Mouse (Mus musculus) gastrocnemius, adult 18-20 months (tissue): ENCODE results near the gene Tmod4. TPM values are rescaled to one million over a fixed set of nuclear protein-coding genes. Genes with fewer than 3 reads are reported as not detected.
A peak's percentile ranks its signal among the peaks of the same experiment; 100 is the strongest.
"Not testable (repeated sequence)": the region's sequence is repeated elsewhere in the genome, so short reads cannot be mapped to it uniquely, and the experiment has no call there.

Source experiments
- DNase-seq: peaks from one replicate; pipeline ENCODE4 v3.0.0; 2021; ENCODE audit warnings: low spot score
- long read RNA-seq, 2 experiments: library from polyadenylated mRNA; stranded (forward); transcript quantifications; one replicate each; pipeline ENCODE4 v2.0.0; 2021
- total RNA-seq, 2 experiments: library from RNA; stranded (reverse); gene quantifications; 2 replicates each; pipeline ENCODE4 v1.2.3; 2021

Tmod4 gene
- total RNA-seq: 100 to 1,000 TPM; 663 to 722 TPM
- long read RNA-seq, experiment 1, transcript Tmod4-201 (10 exons, 1,242 nt): major isoform, 237 of 570 reads
- long read RNA-seq, experiment 1, transcript Tmod4-202 (10 exons, 1,260 nt): minor isoform, 169 of 570 reads
- long read RNA-seq, experiment 1, partial matches to known transcripts: 54 of 570 reads
- long read RNA-seq, experiment 1, other reads (novel, unspliced or antisense): 108 of 570 reads
- long read RNA-seq, experiment 2, transcript Tmod4-201 (10 exons, 1,242 nt): major isoform, 170 of 416 reads
- long read RNA-seq, experiment 2, transcript Tmod4-202 (10 exons, 1,260 nt): minor isoform, 121 of 416 reads
- long read RNA-seq, experiment 2, partial matches to known transcripts: 46 of 416 reads
- long read RNA-seq, experiment 2, other reads (novel, unspliced or antisense): 78 of 416 reads

DNA sequence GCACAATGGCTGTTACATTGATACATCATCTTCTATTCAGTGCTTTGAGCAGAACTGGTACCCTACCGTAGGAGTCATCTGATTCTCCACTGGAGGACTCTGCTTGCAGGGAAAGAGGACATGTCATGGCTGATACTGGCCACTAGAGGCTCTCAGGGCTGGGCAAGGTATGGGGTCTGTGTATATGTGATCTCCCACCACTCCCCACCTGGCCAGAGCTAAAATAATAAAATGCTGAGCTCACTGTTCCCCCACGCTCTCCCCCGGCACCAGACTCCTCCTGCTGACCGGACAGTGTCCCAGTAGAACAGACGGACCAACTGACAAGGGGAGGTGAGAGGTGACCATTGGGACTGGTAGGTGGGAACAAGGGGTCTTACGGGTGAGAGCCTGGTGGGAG is at the start of gene Tmod4:
Gene Tmod4 (plus strand): TSS at position 231 of the 400 bp plus-strand sequence.
- DNase-seq: peak; percentile 83

DNA sequence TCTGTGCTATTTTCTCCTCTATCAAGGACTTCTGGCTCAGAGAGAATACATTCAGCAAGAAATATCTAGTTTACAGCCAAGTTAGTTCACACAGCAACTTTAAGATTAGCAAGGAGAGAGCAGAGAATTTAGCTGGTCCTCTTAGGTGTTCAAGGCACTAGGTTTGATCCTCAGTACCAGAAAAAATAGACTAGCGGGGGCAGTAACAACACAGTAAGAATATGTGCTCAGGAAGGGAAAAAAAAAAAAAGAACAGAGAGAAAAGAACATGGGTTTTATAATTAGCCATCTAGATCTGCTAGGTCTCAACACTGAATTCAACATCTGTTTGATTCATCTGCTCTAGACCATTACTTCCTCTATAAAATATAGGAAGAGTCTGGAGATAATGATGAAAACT is 36.2 kb upstream of the Tmod4 start:
- DNase-seq: no peak

DNA sequence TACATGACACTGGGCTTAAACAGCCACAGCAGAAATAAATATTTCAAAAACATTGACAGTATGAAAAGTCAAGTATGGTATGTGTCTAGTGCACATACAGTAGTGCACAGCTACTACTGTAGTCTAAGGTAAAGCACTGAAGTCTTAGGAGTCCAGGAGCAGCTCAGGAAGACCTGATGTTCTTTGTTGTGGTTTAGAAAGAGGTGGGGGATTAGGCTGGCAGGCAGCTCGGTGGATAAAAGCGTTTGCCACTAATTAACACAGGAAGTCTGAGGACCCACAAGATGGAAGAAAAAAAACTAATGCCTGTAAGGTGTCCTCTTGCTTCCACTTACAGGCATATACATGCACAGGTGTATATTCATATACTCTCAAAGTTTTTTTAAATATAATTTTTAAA is 23.4 kb upstream of the Tmod4 start:
- DNase-seq: no peak

DNA sequence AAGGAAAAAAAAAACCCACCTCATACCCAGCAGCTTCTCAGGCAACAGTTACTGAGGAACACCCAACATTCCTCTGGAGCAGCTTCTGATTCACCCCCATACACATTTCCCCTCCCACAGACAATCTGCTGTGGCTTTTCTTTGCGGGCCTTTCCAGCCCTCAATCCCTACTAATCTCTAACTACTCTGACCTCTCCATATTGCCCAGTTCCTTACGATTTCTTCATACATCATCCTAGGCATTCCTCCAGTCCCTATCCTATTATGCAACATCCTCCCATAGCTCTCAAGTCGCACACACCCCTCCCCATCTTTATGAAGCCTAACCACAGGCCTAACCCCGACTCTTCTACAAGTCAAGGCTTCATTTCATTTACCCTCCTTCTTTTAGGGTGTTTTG is 19.2 kb upstream of the Tmod4 start:
- no peak for DNase-seq

DNA sequence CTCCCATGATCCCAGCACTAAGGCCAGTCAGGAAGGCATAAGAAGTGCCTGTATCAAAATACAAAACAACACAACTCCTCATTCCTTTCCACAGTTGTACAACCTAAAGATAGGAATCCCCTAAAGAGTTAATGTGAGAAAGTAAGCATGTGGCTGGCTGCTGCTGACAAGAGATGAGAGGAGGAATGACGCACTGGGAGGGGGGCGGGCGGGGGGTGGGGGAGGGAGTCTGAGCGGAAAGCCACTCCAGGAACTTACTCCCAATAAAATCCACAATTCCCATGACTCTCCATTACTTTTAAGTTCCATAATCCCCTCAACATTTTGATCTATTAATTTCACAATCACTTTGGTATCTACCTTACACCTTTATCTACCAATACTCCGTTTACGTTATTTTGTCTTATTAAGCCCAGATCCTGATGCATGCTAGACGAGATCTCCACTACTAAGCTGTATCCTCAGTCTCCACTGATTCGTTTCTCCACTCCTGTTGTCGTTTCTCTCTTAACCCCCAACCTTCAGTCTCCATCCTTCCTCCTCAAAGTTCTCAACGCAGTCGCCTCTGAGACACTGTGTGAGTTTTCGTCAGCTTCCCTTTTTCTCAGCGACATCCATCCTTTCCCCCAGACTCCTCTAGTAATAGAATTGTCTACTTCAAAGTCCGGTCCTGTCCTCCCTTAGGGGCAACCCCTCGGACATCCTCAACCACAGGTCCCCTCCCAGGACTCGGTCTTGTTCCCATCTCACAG is 18.5 kb upstream of the Tmod4 start:
- DNase-seq: no peak

DNA sequence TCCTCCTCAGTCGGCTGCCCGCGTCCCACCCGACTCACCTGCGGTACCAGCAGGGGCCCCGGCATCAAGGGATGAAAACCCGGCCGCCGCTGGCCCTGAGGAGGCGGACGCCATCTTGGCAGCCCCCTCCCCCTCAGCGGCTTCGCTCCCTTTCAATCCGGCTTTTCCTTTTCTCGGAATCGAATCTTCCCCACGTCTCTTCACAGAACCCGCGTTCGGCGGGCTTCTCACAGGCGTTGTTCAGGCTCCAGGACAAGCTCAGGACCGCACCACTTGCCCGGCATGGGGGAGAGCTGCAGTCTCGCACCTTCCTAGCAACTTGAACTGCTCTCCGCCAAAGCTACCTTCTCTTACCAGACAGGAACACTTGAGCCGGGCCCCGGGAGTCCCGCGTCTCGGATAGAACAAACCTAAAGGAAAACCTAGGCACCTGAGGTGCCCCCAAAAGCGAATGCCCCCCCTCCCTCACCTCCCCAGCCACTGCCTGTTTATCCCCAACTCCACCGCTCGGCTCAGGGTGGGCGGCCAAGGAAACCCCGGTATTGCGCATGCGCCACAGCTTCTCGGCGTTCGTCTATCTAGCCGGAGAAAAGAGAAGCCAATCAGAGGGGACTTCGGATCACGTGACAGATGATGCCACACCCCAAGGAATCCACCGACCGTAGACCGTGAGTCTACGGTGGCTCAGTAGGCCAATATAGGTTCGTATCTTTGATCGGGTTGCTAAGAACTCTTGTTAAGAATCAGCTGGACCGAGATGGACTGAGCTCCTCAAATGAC is 17.7 kb upstream of the Tmod4 start, which contains the start of gene Pip5k1a:
Gene Pip5k1a (minus strand): TSS at position 593 of the 780 bp plus-strand sequence.
- DNase-seq: peak; percentile 97

DNA sequence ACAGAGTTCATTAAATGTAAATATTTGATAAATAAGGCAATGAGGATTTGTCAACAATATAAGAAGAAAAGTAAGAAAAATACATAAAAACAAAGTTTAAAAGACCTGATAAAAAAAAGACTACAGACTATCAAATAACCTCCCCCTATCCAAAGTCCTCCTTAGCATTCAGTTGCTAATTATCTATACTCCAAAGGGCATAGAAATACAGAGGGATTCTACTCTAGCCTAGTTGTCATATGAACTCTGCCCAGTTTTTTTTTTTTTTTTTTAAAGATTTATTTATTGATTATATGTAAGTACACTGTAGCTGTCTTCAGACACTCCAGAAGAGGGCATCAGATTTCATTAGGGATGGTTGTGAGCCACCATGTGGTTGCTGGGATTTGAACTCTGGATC is 17.0 kb upstream of the Tmod4 start:
- not testable (repeated sequence) for DNase-seq

DNA sequence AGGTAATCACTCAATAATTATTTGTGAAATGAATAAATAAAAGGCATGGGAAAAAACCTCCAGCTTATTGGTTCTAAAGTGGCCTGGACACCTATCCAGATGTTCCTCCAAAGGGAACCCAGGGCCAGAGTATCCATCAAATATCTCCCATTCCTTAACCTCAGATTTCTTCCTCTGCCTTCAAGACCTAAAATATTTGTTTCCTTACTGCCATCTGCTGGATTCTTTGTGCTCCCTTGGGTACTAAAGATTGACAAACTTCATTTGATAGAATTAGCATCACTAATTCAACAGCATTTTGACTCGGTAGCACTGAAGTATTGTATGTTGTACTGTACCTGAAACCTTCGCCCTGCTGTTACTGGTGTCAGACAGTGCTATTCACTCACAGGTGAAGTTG is 16.4 kb upstream of the Tmod4 start:
- DNase-seq: no peak

DNA sequence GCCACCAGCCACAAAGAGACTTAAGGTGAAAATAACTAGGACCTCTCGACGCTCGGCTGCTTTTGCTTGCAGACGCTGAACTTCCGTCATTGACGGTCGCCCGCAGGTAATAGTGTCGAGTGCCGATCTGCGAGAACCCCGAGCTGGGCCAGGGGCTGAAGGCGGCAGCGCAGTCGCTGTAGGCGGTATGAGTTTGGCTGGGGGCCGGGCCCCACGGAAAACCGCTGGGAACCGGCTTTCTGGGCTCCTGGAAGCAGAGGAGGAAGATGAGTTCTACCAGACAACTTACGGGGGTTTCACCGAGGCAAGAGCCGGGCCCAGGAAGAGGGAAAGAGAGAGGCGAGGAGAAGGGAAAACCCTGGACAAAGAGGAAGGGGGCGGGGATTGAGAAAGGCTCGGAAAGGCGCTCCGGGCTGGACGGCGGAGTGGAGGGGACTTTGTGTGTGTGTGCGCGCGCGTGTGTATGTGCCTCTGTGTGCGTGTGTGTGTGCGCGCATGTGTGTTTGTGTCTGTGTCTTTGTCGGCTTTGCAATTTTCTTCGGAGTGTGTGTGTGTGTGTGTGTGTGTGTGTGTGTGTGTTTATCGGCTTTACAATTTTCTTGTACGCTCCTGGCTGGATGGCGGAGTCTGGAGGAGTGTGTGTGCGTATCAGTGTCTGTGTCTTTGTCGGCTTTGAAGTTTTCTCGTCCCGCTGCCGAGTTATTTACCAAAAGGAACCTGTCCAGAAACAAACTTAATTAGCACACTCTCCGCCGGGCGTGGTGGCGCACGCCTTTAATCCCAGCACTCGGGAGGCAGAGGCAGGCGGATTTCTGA is 13.2 kb upstream of the Tmod4 start, which contains the start of gene Vps72:
Gene Vps72 (plus strand): TSS at position 112 of the 816 bp plus-strand sequence.
- DNase-seq: peak; percentile 91

DNA sequence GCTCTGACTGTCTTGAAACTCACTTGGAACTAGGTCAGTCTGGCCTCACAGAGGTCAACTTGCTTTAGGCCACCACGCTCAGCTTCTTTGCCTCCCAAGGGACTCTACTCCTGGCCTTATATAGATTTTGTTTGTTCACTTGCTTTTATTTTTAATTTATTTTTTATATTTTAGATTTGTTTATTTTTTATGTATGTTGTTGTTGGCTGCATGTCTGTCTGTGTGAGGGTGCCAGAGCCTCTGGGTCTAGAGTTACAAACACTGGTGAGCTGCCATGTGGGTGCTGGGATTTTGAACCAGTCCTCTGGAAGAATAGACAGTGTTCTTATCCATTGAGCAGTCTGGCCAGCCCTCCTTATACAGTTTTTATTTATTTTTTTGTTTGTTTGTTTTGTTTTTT is 11.5 kb upstream of the Tmod4 start:
- DNase-seq: no peak

DNA sequence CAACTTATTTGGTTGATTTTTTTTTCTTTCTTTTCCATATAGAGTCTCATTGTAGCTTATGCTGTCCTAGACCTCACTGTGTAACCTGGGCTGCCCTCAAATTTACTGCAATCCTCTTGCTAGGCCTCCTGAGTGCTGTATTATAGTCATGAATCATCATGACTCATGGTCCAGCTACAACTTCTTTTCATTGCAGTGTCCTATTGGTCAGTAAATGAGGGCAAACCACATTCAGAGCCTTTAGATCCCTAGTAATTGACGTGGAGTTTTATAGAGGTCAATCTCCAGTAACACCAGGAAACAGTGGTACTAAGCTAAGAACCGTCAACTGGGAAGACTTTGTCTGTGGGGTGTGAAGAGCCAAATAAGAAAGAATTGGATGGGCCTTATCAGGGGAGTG is 6.5 kb upstream of the Tmod4 start:
- DNase-seq: no peak

DNA sequence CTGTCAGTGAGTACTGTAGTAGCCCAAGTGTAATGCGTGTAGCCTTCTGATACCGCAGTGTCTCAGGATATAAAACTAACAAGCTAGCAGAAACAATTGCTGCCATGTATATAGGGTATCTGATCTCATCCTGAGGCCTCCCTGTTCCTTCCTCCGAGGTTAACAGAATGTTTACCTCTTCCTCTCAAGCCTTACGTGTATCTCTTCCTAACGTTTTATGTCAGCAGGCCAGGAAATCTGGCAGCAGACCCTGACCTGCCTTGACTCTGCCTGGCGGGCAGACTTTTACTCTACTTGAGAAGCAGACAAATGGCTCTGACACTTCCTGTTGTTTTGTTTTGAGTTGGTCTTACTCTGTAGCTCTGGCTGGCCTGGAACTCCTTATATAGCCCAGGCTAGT is 2.7 kb upstream of the Tmod4 start:
- no peak for DNase-seq

DNA sequence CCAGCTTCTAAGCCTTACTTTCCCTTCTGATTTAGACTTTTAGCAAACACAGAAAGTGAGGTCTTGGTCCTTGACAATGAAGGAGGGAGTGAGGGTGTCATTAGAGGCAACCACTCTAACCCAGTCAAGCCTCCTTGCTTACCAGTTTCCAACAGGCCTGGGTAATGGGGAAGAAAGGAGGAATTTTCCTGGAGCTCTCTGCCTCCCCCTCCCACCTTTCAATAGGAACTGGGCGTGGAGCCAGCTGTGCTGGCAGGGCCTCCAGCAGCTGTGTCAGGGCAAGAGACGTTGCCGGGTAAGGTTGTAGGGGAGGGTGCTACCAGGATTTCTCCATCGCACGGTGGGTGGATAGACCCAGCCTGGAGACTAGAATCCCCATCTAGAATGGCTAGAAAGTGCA is 696 bp downstream of the Tmod4 start:
- DNase-seq: peak; percentile 81

DNA sequence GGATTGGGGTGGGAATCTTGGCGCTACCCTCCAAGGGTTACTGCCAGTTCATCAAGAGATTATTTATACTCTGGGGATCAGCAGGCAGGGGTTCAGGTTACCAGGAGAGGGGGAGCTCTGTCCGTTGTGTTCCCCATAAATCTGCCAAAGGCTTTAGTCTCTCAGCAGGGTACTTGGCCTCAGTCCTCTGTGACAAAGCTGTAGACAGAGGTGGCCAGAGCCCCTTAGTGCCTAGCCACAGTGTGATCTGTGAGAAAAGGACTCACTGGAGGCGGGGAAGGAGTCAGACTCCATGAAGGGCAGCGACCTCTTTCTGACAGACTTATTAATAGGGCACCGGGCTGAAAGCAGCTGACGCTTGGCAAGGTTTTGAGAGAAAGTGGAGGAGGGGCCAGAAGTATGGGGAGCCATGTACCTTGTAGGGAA is 5.0 kb downstream of the Tmod4 start:
- peak; percentile 89 for DNase-seq

DNA sequence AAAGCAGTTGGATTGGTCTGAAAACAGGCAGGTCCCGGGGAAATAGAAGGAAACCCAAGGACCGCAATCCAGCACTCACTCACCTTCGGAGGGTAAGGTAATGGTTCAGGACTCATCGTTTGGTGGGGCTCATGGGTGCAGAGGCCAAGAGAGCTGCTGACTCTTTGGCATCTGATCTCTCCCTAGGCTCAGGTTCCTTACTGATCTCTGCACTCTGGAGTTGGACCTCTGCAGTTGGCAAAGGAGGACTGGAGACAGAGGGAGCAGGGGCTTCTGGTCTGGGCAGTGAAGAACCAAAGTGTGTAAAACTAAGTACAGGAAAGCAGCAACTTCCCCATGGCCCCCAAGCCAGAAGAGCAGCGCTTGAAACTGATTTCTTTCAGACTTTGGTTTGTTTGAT is 5.8 kb downstream of the Tmod4 start:
- DNase-seq: peak; percentile 71

DNA sequence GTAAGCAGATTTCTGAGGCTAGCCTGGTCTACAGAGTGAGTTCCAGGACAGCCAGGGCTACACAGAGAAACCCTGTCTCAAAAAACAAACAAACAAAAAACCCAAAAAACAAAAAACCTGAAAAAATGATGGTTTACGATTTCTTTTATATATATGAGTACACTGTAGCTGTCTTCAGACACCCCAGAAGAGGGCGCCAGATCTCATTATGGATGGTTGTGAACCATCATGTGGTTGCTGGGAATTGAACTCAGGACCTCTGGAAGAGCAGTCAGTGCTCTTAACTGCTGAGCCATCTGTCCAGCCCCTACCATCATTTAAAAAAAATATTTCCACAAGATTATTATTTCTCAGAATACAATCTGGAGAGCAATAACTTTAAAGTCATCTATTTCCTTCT is 8.1 kb downstream of the Tmod4 start:
- DNase-seq: not testable (repeated sequence)

DNA sequence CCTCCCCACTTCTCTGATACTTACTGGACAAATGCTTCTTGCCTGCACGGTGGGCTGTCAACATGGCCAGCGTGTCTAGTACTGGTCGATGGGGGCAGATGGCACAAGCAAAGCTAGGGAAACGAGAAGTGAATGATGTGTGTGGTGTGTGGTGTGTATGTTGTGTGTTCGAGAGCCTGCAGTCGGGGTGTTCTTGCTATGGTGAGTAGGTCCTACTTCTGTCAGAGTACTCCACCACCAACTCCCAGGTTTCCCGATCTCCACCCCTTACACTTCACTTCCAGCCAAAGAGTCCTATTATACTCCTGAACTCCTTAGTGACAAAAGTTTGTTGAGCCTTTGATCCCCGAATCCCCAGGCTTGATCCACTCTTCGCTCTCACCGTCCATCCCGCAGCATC is 8.9 kb downstream of the Tmod4 start:
- no peak for DNase-seq

DNA sequence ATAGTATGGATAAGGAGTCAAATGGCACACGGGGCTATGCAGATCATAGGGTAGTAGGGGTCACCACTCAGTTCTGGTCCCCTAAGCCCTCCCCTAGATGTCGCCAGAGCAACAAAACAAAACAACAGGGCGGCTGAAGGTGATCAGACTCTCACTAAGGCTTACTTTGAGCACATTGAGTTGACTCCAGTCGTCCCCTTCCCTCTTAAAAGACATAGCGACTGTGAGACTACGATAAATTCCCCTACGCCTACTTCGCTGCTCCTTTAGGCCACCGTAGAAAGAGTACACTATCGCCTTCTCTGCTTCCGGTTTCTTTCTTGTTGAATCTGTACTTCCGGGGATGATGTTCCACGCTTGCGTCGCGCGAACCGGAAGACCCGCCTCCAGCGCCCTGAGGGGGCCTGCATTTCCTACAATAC is 9.4 kb downstream of the Tmod4 start, which contains the start of the genes Scnm1 and Lysmd1:
Gene Scnm1 (minus strand): TSS at position 332 of the 422 bp plus-strand sequence.
Gene Lysmd1 (plus strand): TSS at position 409 of the 422 bp plus-strand sequence.
- peak; percentile 93 for DNase-seq

DNA sequence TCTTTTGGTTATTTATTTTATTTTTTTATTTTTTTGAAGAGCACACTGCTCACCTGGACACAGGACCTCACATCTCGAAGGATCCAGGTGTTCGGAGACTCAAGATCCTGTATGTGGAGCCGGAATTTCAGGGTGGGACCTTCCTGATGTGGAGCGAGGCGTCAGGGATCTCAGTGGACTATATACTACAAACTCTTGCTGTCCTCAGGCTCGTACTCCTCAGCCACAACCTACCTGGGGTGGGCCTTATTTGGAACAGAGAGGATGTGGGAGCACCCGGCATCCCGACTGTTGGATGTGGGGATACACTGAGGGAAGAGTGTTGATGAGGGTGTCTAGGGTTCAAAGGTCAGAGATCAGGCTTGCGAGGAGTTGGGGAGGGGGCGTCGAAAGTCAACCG is 9.9 kb downstream of the Tmod4 start:
- DNase-seq: not testable (repeated sequence)

DNA sequence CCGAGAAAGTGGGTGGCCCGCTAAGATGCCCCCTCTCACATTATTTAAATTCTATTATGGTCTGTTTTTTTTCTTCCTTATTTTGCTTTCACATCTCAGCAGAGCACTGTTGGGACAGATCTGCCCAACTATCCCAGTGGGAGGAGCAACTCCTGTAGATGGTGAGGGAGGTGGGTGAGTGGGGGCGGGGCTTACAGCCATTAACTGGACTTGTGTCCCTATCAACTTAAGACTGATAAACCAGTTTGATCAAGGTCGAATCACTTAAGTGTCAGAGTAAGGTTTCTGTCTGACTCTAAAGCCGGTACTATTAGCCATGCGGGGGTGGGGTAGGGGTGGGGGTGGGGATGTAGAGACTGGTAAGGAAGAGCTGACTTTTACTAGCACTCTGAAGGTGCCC is 10.7 kb downstream of the Tmod4 start:
- DNase-seq: peak; percentile 58
